Mouse (Mus musculus) forebrain, embryonic 16.5 days (tissue): ENCODE results near the gene Iqcn. TPM values are rescaled to one million over a fixed set of nuclear protein-coding genes. Genes with fewer than 3 reads are reported as not detected.

Experiments used
- ATAC-seq: fragments of 200-750 bp; cut with Nextera tagmentation; 2 replicates; pipeline ENCODE4 v1.8.0; 2017; ENCODE audit warnings: mild to moderate bottlenecking, moderate library complexity
- H3K27ac ChIP-seq: fragments of 300-500 bp; sonication (generic); 2 replicates; pipeline ENCODE4 v1.5.1; 2014; ENCODE audit warnings: low read length, control low read depth
- H3K27me3 ChIP-seq: fragments of 300-500 bp; sonication (generic); replicated peaks from 2 replicates; pipeline ENCODE4 v1.6.1; 2014; ENCODE audit warnings: low read length; ENCODE audit not compliant: control insufficient read depth, insufficient read depth
- H3K36me3 ChIP-seq: fragments of 300-500 bp; sonication (generic); 2 replicates; pipeline ENCODE4 v1.6.1; 2014; ENCODE audit not compliant: control insufficient read depth, insufficient read depth
- H3K4me1 ChIP-seq: fragments of 300-500 bp; sonication (generic); replicated peaks from 2 replicates; pipeline ENCODE4 v1.6.1; 2014; ENCODE audit warnings: low read length; ENCODE audit not compliant: control insufficient read depth, insufficient read depth
- H3K4me2 ChIP-seq: fragments of 300-500 bp; sonication (generic); 2 replicates; pipeline ENCODE4 v1.6.1; 2014; ENCODE audit warnings: mild to moderate bottlenecking, low read length, control low read depth
- H3K4me3 ChIP-seq: fragments of 300-500 bp; sonication (generic); replicated peaks from 2 replicates; pipeline ENCODE4 v1.5.1; 2014; ENCODE audit warnings: mild to moderate bottlenecking, low read length, control low read depth
- H3K9ac ChIP-seq: fragments of 300-500 bp; sonication (generic); replicated peaks from 2 replicates; pipeline ENCODE4 v1.6.1; 2014; ENCODE audit warnings: low read depth, low read length, control low read depth
- H3K9me3 ChIP-seq: fragments of 300-500 bp; sonication (generic); 2 replicates; pipeline ENCODE4 v1.6.1; 2016; ENCODE audit warnings: low read length; ENCODE audit not compliant: control insufficient read depth
- WGBS: fragments of 180-500 bp; shearing (Covaris S2); extraction: QIAGEN DNeasy Blood & Tissue Kit; methylation state at CpG from one replicate; pipeline ENCODE4 v1.1.7; 2014; 5-methylcytosine and 5-hydroxymethylcytosine counted together
- polyA plus RNA-seq: library from polyadenylated mRNA; unstranded; fragments of >200 nt; fragmentation: Nextera tagmentation; extraction: Ambion mirVana; gene quantifications from 2 replicates; pipeline ENCODE4 v1.2.1, GENCODE M21; 2015

Iqcn gene
- polyA plus RNA-seq, 1 experiment from 2014 or later, result 0.14 TPM

DNA sequence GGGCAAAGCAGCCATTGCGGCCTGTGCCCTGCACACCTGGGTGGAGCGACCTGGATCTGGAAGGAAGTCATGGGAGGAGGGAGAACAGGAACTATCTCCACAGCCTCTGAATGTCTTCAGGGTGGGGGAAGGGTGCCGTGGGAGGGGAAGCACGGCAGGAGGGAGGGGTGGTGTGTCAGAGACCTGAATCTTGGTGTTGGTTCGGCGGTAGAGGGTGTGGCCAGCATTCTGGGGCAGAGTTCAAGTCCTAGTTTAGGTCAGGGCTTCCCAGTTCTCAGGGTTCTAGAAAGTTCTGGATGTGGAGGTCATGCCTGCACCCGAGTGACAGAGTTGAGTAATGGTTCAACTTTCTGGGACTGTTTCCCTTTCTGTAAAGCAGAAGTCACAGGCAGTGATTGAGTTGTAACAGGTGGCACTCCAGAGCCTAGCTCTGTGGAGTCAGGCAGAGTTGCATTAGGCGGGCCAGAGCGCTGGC is 16.6 kb downstream of the Iqcn start:
- Histone ChIP-seq H3K9me3 (no peaks in the 10 kb centered on the region), H3K27ac (no peak overlapping the region), H3K27me3 (no peaks in the 10 kb centered on the region), H3K4me2 (no peak overlapping the region), H3K4me1 (no peaks in the 10 kb centered on the region), H3K9ac (no peak overlapping the region), H3K36me3 (no peaks in the 10 kb centered on the region), H3K4me3 (no peak overlapping the region)
- no peak for ATAC-seq
- WGBS, result 74% methylated on average over 9 of the region's 9 CpGs

DNA sequence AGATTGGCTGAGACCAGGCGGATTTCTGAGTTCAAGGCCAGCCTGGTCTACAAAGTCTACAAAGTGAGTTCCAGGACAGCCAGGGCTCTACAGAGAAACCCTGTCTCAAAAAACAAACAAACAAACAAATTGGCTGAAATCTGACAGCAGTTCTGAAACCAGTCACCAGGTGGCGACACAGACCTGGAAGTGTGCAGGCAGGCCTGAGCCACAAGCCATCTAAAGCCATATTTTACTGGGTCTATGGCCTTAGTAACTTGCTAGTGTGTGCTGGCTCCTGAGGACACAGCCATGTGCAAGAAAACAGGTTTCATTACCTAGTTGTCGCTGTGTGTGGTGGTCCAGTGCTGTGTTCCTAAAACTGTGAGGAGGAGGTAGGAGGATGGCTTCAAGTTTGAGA is 17.5 kb downstream of the Iqcn start:
- no peaks in the 10 kb centered on the region for H3K4me1 ChIP-seq

DNA sequence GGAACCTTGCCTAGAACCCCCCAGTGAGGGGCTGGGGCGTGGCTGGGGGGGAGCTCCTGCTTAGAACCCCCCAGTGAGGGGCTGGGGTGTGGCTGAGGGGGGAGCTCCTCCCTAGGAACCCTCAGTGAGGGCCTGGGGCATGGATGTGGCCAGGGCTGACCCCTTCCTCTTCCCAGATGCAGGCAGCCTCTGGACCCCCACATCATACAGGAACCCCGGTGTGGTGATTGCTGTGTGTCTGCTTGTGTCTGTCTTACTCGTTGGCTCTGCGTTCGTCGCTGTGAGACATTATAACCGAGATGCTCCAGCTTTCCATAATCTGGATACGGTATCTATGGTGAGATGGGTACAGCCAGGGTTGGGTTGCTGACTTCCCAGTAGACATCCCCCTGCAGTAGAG is 18.3 kb downstream of the Iqcn start:
- Histone ChIP-seq H3K9ac (no peak overlapping the region), H3K27ac (no peak overlapping the region), H3K4me1 (no peaks in the 10 kb centered on the region), H3K27me3 (no peaks in the 10 kb centered on the region), H3K9me3 (no peaks in the 10 kb centered on the region), H3K36me3 (no peaks in the 10 kb centered on the region), H3K4me3 (no peak overlapping the region), H3K4me2 (no peak overlapping the region)
- no peak for ATAC-seq
- 86% methylated on average over 8 of the region's 8 CpGs for WGBS

More for the DNA sequence above, 17.5 kb downstream of the Iqcn start:
- Histone ChIP-seq H3K9me3 (no peaks in the 10 kb centered on the region), H3K36me3 (no peaks in the 10 kb centered on the region), H3K9ac (0 out of 2 replicates have a peak overlapping the region, but pooled peaks have one; percentile 17), H3K4me2 (no peak overlapping the region), H3K27ac (no peak overlapping the region), H3K4me3 (no peak overlapping the region), H3K27me3 (no peaks in the 10 kb centered on the region)
- peak; percentile 75 for ATAC-seq
- 4% methylated on average over 3 of the region's 3 CpGs for WGBS

DNA sequence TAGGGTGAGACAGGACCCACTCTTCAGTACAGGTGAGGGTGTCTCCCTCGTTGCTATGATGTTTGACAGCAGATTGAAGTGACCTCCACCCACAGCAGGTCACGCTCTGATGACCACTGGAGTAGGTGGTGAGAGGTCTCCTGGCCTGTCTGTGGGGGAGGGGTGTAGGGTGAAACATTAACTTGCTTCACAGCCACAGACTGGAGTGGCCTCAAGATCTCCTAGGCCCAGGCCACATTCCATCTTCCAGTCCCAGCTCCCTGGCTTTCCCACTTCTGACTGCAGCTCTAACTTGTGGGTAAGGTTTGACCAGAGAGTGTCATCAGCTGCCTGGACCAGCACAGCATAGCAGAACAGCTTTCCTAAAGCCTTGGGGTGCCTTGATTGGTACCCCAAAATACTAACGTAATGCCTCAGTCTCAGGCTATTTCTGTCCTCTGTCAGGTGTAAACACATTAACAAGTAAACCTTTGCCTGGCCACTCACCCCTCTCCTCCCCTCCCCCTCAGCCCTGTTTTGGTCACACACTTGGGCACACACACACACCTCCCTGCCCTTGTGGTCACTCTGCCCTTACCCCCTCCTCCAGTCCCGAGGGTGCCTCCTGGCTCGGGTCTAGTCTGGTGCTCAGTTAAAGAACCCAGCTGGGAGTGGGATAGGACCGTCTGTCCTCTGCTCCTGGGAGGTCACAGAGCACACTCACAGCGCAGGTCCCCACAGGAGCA is 20.4 kb downstream of the Iqcn start, which contains the start of gene Pde4c:
Pde4c (plus strand) TSS at position 235 of the 725 bp plus-strand sequence.
- 71% methylated on average over 7 of the region's 7 CpGs for WGBS

DNA sequence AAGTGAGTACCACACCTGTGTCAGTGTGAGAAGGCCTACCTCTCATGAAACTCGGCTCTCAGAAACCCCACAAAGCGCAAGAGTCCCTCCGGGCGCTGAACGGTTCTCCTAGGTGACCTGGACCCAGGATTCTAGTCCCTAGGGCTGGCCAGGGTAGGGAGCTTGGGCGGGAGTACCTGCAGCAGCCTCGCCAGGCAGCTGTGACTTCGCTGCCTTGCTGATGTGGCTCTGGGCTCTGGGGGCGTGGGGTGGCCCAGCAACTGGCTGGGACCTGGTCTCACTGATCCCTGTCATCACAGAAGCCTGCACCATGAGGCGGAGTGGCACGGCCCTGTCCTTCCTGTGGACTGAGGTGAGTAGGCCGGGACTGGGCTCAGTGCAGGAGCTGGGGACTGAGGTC is 21.0 kb downstream of the Iqcn start:
- Histone ChIP-seq H3K27ac (no peak overlapping the region), H3K36me3 (no peaks in the 10 kb centered on the region), H3K4me3 (no peak overlapping the region), H3K4me1 (no peaks in the 10 kb centered on the region), H3K4me2 (no peak overlapping the region), H3K9me3 (no peaks in the 10 kb centered on the region), H3K9ac (no peak overlapping the region), H3K27me3 (peaks cover 9% of the 10 kb centered on the region)
- WGBS, result 82% methylated on average over 12 of the region's 12 CpGs
- ATAC-seq, result no peak

More for the DNA sequence above, 20.4 kb downstream of the Iqcn start, which contains the start of gene Pde4c:
- no peak within 1 kb of the TSS for H3K4me2 ChIP-seq
- no peak within 1 kb of the TSS for H3K4me3 ChIP-seq
- no peak within 1 kb of the TSS for H3K9ac ChIP-seq
- H3K9me3 ChIP-seq, result no peaks in the 10 kb centered on the region
- H3K36me3 ChIP-seq, result no peaks in the 10 kb centered on the region
- H3K27me3 ChIP-seq, result peaks cover 4% of the 10 kb centered on the region
- no peak for ATAC-seq
- no peak within 1 kb of the TSS for H3K27ac ChIP-seq
- H3K4me1 ChIP-seq, result no peaks in the 10 kb centered on the region

DNA sequence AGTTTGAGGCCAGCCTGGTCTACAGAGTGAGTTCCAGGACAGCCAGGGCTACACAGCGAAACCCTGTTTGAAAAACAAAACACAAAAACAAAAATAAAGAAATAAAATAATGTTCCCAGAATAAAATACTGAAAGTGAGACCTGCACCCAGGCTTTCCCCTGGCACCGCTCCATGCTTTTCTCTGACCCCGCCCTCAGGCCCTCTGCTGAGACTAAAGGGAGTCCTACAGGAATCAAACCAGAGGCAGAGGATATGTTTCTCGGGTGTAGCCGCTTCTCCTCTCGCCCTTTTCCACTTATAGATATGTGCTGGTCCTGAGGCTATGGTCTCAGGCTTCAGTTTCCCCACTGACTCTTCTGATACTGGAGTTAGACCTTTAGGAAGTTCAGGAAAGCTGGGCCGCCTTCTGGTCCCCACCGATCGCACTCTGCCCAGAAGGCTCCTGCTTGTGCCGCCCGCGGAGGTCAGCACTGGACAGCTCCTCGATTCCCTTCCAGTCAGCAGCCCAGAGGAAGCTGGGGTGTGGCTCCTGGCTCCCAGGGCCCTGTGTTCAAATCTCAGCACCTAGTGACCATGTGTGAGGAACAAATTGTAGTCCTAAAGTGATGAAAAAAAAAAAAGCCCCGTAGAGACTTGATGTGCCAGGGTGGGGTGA is 22.7 kb downstream of the Iqcn start:
- Histone ChIP-seq H3K27me3 (peaks cover 21% of the 10 kb centered on the region), H3K36me3 (no peaks in the 10 kb centered on the region), H3K27ac (no peak overlapping the region), H3K4me3 (no peak overlapping the region), H3K9ac (no peak overlapping the region), H3K4me2 (no peak overlapping the region), H3K9me3 (no peaks in the 10 kb centered on the region), H3K4me1 (peaks cover 3% of the 10 kb centered on the region; the same call in 1 of the 2 replicates)
- no peak for ATAC-seq
- WGBS, result 27% methylated on average over 14 of the region's 14 CpGs

DNA sequence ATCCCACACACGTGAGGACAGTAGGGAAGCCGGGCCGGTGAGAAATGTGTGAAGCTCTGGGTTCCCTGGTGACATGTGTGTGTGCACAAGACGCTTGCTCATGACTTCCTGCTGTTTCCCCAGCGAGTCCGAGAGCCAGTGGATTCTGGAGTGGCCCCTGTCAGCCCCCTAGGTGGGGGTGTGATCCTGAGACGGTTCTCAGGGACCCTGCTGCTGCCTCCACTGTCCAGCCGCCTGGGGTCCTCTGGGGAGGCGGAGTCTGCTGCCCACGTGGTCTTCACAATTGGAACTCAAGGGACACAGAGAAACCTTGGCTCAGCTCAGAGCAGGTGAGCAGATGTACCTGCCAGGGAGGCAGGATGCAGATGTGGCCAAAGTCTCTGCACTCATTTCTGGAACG is 23.5 kb downstream of the Iqcn start:
- H3K4me1 ChIP-seq, result peaks cover 3% of the 10 kb centered on the region; the same call in 1 of the 2 replicates
- no peak overlapping the region for H3K4me3 ChIP-seq
- no peak overlapping the region for H3K4me2 ChIP-seq
- H3K9ac ChIP-seq, result no peak overlapping the region
- H3K27me3 ChIP-seq, result peaks cover 21% of the 10 kb centered on the region
- no peaks in the 10 kb centered on the region for H3K9me3 ChIP-seq
- no peaks in the 10 kb centered on the region for H3K36me3 ChIP-seq
- no peak overlapping the region for H3K27ac ChIP-seq
- no peak for ATAC-seq
- 48% methylated on average over 11 of the region's 11 CpGs for WGBS

DNA sequence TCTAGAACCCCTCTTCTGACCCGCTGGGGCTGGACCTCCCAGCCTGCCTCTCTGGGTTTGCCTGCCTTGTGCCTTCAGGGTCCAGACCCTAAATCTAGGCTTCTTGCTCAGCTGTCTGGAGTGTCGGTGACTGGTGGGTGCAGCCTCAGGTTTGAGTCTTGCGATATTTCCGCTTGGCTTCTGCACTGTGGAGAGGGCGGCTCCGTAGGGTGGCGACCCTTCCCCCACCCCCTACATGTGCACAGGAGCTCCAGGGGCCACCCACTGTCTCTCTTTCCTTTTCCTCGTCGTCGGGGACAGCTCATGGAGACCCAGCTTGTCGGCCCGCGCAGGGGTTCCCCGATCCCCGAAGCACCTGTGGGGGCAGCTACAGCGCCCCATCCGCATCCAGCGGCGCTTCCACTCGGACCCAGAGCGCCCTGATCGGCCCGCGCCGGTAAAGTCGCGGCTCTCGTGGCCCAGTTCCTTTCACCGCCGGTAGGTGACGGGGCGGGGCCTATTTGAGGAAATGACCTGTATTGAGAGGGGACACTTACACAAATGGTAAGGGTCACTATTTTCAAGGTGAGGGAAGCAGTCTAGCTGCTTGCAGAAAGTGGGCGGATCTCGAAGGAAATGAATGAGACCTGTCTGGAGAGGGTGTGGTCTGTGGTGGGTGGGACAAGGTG is 26.7 kb downstream of the Iqcn start:
- no peak for ATAC-seq
- no peaks in the 10 kb centered on the region for H3K9me3 ChIP-seq
- no peak overlapping the region for H3K9ac ChIP-seq
- H3K4me3 ChIP-seq, result no peak overlapping the region
- peaks cover 23% of the 10 kb centered on the region for H3K27me3 ChIP-seq
- no peaks in the 10 kb centered on the region for H3K36me3 ChIP-seq
- peaks cover 3% of the 10 kb centered on the region; the same call in 1 of the 2 replicates for H3K4me1 ChIP-seq
- WGBS, result 5% methylated on average over 34 of the region's 34 CpGs
- no peak overlapping the region for H3K27ac ChIP-seq
- H3K4me2 ChIP-seq, result peak overlapping the region; percentile 27; the same call in 1 of the 2 replicates

DNA sequence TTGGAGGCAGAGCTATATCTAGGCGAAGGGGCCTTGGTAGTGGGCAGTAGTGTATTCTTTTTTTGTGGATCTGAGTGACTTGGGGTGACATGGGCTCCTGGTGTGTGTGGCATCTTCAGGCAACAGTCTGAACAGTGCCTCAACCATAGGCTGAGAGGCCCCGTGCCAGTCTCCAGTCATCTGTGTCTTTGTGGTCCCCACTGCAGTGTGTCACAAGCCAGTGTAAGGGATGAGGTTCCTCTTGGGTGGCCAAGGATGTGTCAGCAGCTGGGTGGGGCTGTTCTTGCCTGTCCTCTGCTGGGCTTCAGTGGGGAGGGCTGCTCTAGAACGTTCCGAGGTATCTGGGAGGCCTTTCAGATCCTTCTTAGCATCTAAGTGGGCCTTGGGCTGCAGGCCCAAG is 27.7 kb downstream of the Iqcn start:
- no peak overlapping the region for H3K4me3 ChIP-seq
- WGBS, result 86% methylated on average over 4 of the region's 4 CpGs
- H3K4me2 ChIP-seq, result no peak overlapping the region
- H3K9ac ChIP-seq, result no peak overlapping the region
- peaks cover 23% of the 10 kb centered on the region for H3K27me3 ChIP-seq
- no peak for ATAC-seq
- H3K27ac ChIP-seq, result no peak overlapping the region
- H3K4me1 ChIP-seq, result peaks cover 3% of the 10 kb centered on the region; the same call in 1 of the 2 replicates
- H3K36me3 ChIP-seq, result no peaks in the 10 kb centered on the region
- H3K9me3 ChIP-seq, result no peaks in the 10 kb centered on the region
